Mouse (Mus musculus) cerebellum, adult 2 months (tissue): ENCODE measurements at regions not wholly inside any gene's neighbourhood (a gene's known extent, or its start where the extent isn't known, plus 50 kb on each side); places are given as distances from the start of the nearest gene placed in this dataset.

Experiments used
- CTCF ChIP-seq: fragments of 200-500 bp; IDR thresholded peaks from 2 replicates; pipeline ENCODE4 v1.5.1; 2011; ENCODE audit warnings: low read depth, mild to moderate bottlenecking, control low read depth, low read length, moderate library complexity, borderline replicate concordance; ENCODE audit not compliant: insufficient read depth
- POLR2A ChIP-seq: fragments of 200-500 bp; IDR thresholded peaks from 2 replicates; pipeline ENCODE4 v1.6.1; 2011; ENCODE audit warnings: low read length, control low read depth, borderline replicate concordance; ENCODE audit not compliant: insufficient read depth

GRCm38 (mm10) chr14:105599550-105600453 lies 296.8 kb downstream of the Spry2 start:
- TF ChIP-seq CTCF (no peak), POLR2A (no peak)
